Mouse (Mus musculus) left cerebral cortex, adult 8-10 months (tissue): ENCODE results near the gene Rasl11a. TPM values are rescaled to one million over a fixed set of nuclear protein-coding genes. Genes with fewer than 3 reads are reported as not detected.
"Not testable (repeated sequence)": the region's sequence is repeated elsewhere in the genome, so short reads cannot be mapped to it uniquely, and the experiment has no call there.

ENCODE experiments used
- DNase-seq, 2 experiments: peaks; one replicate each; pipeline ENCODE4 v3.0.0; 2022; ENCODE audit warnings: low spot score in 2 of 2
- total RNA-seq, 4 experiments: library from RNA; stranded (reverse); gene quantifications; 2 replicates each; pipeline ENCODE4 v1.2.4; 2022

Gene Rasl11a
- total RNA-seq, 4 experiments from 2014 or later: 3.2 to 5.9 (median 4.9) TPM

DNA sequence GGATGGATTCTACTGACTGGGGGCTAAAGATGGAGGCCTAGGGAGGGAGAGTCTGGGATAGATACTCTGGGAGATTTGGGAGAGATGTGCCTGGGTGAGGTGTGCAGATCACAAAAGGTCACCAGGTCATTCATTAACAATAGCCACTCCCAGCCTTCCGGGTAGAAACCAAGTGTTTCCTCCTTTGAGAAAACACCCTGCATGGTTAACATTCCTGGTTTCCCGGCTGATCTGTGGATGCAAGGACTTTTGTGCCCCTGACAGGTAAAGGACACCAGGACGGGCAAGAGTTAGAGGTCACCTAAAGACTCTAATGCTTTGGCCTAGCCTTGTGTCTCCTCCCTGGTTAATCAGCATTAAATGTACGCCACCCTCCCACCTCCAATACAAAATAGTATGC lies 48.0 kb downstream of the Rasl11a start:
- DNase-seq: no peak

DNA sequence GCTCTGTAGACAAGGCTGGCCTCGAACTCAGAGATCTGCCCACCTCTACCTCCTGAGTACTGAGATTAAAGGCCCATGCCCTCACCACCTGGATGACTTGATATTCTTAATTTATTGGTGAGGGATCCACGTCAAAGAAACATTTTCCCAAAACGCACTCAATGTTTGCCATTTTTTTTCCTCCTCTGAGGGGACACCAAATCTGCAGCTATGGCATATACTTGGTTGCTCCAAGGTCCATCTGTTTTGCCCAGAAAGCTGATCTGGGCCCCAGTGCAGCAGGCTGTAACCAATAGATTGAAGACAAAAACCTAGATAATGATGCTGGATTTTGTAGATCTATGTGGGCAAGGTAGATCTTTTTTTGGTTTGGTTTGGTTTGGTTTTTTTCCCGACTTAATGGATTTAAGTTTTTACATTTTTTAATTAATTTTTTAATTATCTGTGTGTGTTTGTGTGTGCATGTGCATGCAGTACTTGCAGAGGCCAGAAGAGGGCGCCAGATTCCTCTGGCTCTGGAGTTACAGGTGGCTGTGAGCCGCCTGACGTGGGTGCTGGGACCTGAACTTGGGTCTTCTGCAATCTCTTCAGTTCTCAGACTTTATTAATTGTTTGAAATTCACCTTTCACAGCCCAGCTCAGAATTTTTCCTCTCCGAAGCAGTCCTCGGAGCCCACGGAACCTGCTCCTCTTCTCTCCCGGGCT lies 48.8 kb downstream of the Rasl11a start:
- no peak for DNase-seq

DNA sequence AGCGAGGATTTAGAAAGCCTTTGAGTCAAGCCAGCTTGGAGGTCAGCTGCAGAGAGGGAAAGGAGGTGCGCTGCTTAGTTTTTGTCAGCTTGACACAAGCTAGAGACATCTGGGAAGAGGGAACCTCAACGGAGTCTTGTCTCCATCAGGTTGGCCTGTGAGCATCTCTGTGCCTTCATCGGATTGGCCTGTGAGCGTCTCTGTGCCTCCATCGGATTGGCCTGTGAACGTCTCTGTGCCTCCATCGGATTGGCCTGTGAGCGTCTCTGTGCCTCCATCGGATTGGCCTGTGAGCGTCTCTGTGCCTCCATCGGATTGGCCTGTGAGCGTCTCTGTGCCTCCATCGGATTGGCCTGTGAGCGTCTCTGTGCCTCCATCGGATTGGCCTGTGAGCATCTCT lies 50.8 kb downstream of the Rasl11a start:
- not testable (repeated sequence) for DNase-seq

DNA sequence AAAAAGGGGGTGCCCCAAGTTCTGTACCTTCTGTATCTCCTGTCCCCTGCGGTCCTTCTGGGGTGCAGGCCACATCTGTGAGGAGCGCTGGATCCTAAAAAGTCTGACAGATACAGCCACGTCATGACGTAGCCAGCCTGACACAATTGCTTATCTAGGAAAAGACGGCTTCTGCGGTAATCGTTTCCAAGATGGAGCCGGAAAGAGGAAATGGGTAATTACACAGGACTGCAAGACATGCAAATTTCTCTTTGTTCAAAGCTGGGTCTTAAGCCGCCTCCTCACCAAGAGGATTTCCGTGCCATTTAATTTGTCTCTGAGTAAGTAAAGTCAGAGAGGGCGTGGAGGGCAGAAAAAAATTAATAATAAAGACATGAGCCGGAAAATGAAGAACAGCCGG lies 52.1 kb downstream of the Rasl11a start:
- no peak for DNase-seq

Other genes starting within 250 kb of the Rasl11a start
- 10 to 100 TPM; 50.1 to 58.9 (median 54.3) TPM for gene Usp12, start 50.1 kb upstream of the Rasl11a start, total RNA-seq
- 100 to 1,000 TPM; 131 to 217 (median 174) TPM for gene Rpl21, start 12.2 kb upstream of the Rasl11a start, total RNA-seq
- gene Gtf3a, start 103.6 kb downstream of the Rasl11a start, total RNA-seq: 10 to 100 TPM; 21.6 to 23.3 (median 22.5) TPM
- 10 to 100 TPM; 18.4 to 23.7 (median 19.1) TPM for gene Mtif3, start 118.7 kb downstream of the Rasl11a start, total RNA-seq
- 1 to 10 TPM; 4.8 to 6.4 (median 5.6) TPM for gene Lnx2, start 231.5 kb downstream of the Rasl11a start, total RNA-seq
- 10 to 100 TPM; 65.4 to 67.3 (median 65.8) TPM for gene Polr1d, start 232.0 kb downstream of the Rasl11a start, total RNA-seq